Mouse (Mus musculus) lung, postnatal 0 days (tissue): Measurements from ENCODE around the gene Gm13889. TPM values are rescaled to one million over a fixed set of nuclear protein-coding genes. Genes with fewer than 3 reads are reported as not detected.
A peak's percentile ranks its signal among the peaks of the same experiment; 100 is the strongest.

ENCODE experiments used
- ATAC-seq: fragments of 200-750 bp; cut with Nextera tagmentation; 2 replicates; pipeline ENCODE4 v1.8.0; 2017; ENCODE audit warnings: moderate library complexity
- DNase-seq: peaks from one replicate; pipeline ENCODE4 v3.0.0-alpha.2; 2016; ENCODE audit warnings: low spot score
- H3K27ac ChIP-seq: fragments of 300-500 bp; sonication (generic); 2 replicates; pipeline ENCODE4 v1.5.1; 2014; ENCODE audit warnings: antibody characterized with exemption, mild to moderate bottlenecking, low read length, mixed read lengths
- H3K27me3 ChIP-seq: fragments of 300-500 bp; sonication (generic); replicated peaks from 2 replicates; pipeline ENCODE4 v1.6.1; 2014; ENCODE audit warnings: low read length, mixed read lengths; ENCODE audit not compliant: insufficient read depth
- H3K36me3 ChIP-seq: fragments of 300-500 bp; sonication (generic); 2 replicates; pipeline ENCODE4 v1.6.1; 2014; ENCODE audit warnings: low read length, mixed read lengths; ENCODE audit not compliant: insufficient read depth
- H3K4me1 ChIP-seq: fragments of 300-500 bp; sonication (generic); 2 replicates; pipeline ENCODE4 v1.6.1; 2014; ENCODE audit warnings: antibody characterized with exemption, low read depth, low read length, mixed read lengths; ENCODE audit not compliant: insufficient read depth
- H3K4me2 ChIP-seq: fragments of 300-500 bp; sonication (generic); replicated peaks from 2 replicates; pipeline ENCODE4 v1.6.1; 2014; ENCODE audit warnings: low read depth, mild to moderate bottlenecking, low read length, moderate library complexity, mixed read lengths
- H3K4me3 ChIP-seq: fragments of 300-500 bp; sonication (generic); 2 replicates; pipeline ENCODE4 v1.5.1; 2014; ENCODE audit warnings: low read depth, low read length
- H3K9ac ChIP-seq: fragments of 300-500 bp; sonication (generic); replicated peaks from 2 replicates; pipeline ENCODE4 v1.6.1; 2014; ENCODE audit warnings: low read depth, mild to moderate bottlenecking
- H3K9me3 ChIP-seq: fragments of 300-500 bp; sonication (generic); 2 replicates; pipeline ENCODE4 v1.6.1; 2016; ENCODE audit warnings: low read length, mixed read lengths
- CTCF ChIP-seq: IDR thresholded peaks from 2 replicates; pipeline ENCODE4 v1.5.1; 2016; ENCODE audit warnings: antibody characterized with exemption, mild to moderate bottlenecking
- EP300 ChIP-seq: IDR thresholded peaks from 2 replicates; pipeline ENCODE4 v1.6.1; 2016; ENCODE audit warnings: antibody characterized with exemption, mild to moderate bottlenecking, control low read depth
- WGBS: fragments of 180-500 bp; shearing (Covaris S2); extraction: QIAGEN DNeasy Blood & Tissue Kit; methylation state at CpG from one replicate; pipeline ENCODE4 v1.1.7; 2014; 5-methylcytosine and 5-hydroxymethylcytosine counted together
- polyA plus RNA-seq: library from polyadenylated mRNA; unstranded; fragments of >200 nt; fragmentation: Nextera tagmentation; extraction: Ambion mirVana; gene quantifications from 2 replicates; pipeline ENCODE4 v1.2.1, GENCODE M21; 2015

Gene Gm13889
- polyA plus RNA-seq, 1 experiment from 2014 or later = 64.6 TPM

GRCm38 (mm10) chr2:93911942-93912341 is 45.1 kb downstream of the Gm13889 start:
- 71% methylated on average over 10 of the region's 10 CpGs for WGBS
- Histone ChIP-seq H3K9me3 (no peaks in the 10 kb centered on the region), H3K4me1 (no peaks in the 10 kb centered on the region), H3K9ac (no peak overlapping the region), H3K4me3 (no peak overlapping the region), H3K36me3 (no peaks in the 10 kb centered on the region), H3K27me3 (no peaks in the 10 kb centered on the region), H3K4me2 (no peak overlapping the region), H3K27ac (no peak overlapping the region)
- TF ChIP-seq EP300 = no peak
- no peak for TF ChIP-seq CTCF
- no peak for ATAC-seq
- DNase-seq = no peak

GRCm38 (mm10) chr2:93909716-93910115 is 47.3 kb downstream of the Gm13889 start:
- no peaks in the 10 kb centered on the region for H3K36me3 ChIP-seq
- peak; percentile 78 for DNase-seq
- no peaks in the 10 kb centered on the region for H3K4me1 ChIP-seq
- H3K4me2 ChIP-seq = no peak overlapping the region
- H3K4me3 ChIP-seq = no peak overlapping the region
- no peak overlapping the region for H3K27ac ChIP-seq
- peak; percentile 85 for ATAC-seq
- H3K9ac ChIP-seq = no peak overlapping the region
- H3K9me3 ChIP-seq = no peaks in the 10 kb centered on the region
- 40% methylated on average over 5 of the region's 5 CpGs for whole genome bisulfite sequencing
- no peak for TF ChIP-seq CTCF
- no peak; the same call in 1 of the 2 replicates for TF ChIP-seq EP300
- H3K27me3 ChIP-seq = no peaks in the 10 kb centered on the region

GRCm38 (mm10) chr2:93907519-93908294 is 49.3 kb downstream of the Gm13889 start:
- Histone ChIP-seq H3K9me3 (no peaks in the 10 kb centered on the region), H3K9ac (no peak overlapping the region), H3K4me1 (no peaks in the 10 kb centered on the region), H3K4me2 (no peak overlapping the region), H3K27me3 (no peaks in the 10 kb centered on the region), H3K4me3 (no peak overlapping the region), H3K27ac (no peak overlapping the region), H3K36me3 (no peaks in the 10 kb centered on the region)
- TF ChIP-seq CTCF = no peak
- TF ChIP-seq EP300 = no peak
- WGBS = 55% methylated on average over 9 of the region's 9 CpGs
- no peak for DNase-seq
- ATAC-seq = no peak

- Histone ChIP-seq H3K4me2 (no peak overlapping the region), H3K9ac (no peak overlapping the region), H3K4me3 (no peak overlapping the region), H3K27me3 (no peaks in the 10 kb centered on the region), H3K9me3 (no peaks in the 10 kb centered on the region), H3K36me3 (no peaks in the 10 kb centered on the region), H3K27ac (no peak overlapping the region), H3K4me1 (no peaks in the 10 kb centered on the region)
- ATAC-seq (no peak), DNase-seq (no peak)
- 46% methylated on average over 4 of the region's 4 CpGs for WGBS
- TF ChIP-seq CTCF = no peak
- no peak for TF ChIP-seq EP300
Observed at GRCm38 (mm10) chr2:93906316-93906715, 50.7 kb downstream of the Gm13889 start.

Other genes with a start within 250 kb of the Gm13889 start
- gene Ext2, start 134.6 kb downstream of the Gm13889 start, polyA plus RNA-seq = 69.6 and 76.6 TPM in 2 replicates
- gene Accs, start 107.3 kb downstream of the Gm13889 start, polyA plus RNA-seq = 5.7 and 6.0 TPM in 2 replicates
- not detected in 2 replicates for gene Accsl, start 88.0 kb downstream of the Gm13889 start, polyA plus RNA-seq
- not detected in 2 replicates for gene Gm27027, start 39.2 kb upstream of the Gm13889 start, polyA plus RNA-seq
- gene Alkbh3, start 53.6 kb upstream of the Gm13889 start, polyA plus RNA-seq = 46.1 and 59.9 TPM in 2 replicates
- 57.2 and 69.7 TPM in 2 replicates for gene Hsd17b12, start 200.8 kb upstream of the Gm13889 start, polyA plus RNA-seq